ENCODE assay signal across 1 mouse cellular context in genomic region chr3:100533429-100533828, GRCm38 (mm10).
TF ChIP-seq lines count a peak whose summit lies in the region.

No protein-coding gene starts in this region.

TF ChIP-seq in CH12.LX, 34 proteins besides CTCF, POLR2A, EP300 and RAD21 (continued from another document):
- TF ChIP-seq ZMIZ1 (IDR thresholded peaks at IDR 0.05; ENCODE audit: low read depth, low read length) (no peak), GABPA (IDR thresholded peaks at IDR 0.05; ENCODE audit: insufficient replicate concordance, low read depth, low read length) (no peak), SIN3A (IDR thresholded peaks at IDR 0.05; ENCODE audit: low read length) (no peak; the same call in 1 of the 2 replicates), UBTF (IDR thresholded peaks at IDR 0.05; ENCODE audit: low read depth, low read length) (no peak), IRF4 (IDR thresholded peaks at IDR 0.05; ENCODE audit: low read depth, low read length) (peak; percentile 52; the same call in 1 of the 2 replicates), BHLHE40 (IDR thresholded peaks at IDR 0.05; ENCODE audit: low read depth, low read length) (0 out of 2 replicates have a peak, but pooled peaks have one; percentile 8), CHD2 (IDR thresholded peaks at IDR 0.05; ENCODE audit: low read length) (peak; percentile 87), TCF12 (IDR thresholded peaks at IDR 0.05; ENCODE audit: low read depth, low read length) (peak; percentile 84), JUND (conservative IDR thresholded peaks at IDR 0.05; ENCODE audit: low read depth, low read length) (no peak)
